Mouse (Mus musculus): Measurements from ENCODE around the gene Vmn1r62.
"Not testable (repeated sequence)": the region's sequence is repeated elsewhere in the genome, so short reads cannot be mapped to it uniquely, and the experiment has no call there.

GRCm38 (mm10) chr7:5673331-5673730, at the start of gene Vmn1r62:
- TF ChIP-seq FLI1 (IDR thresholded peaks at IDR 0.05; ENCODE audit: low read length); GATA1 (IDR thresholded peaks at IDR 0.05; ENCODE audit: borderline replicate concordance, low read length): not testable (repeated sequence)
